Mouse (Mus musculus) heart, postnatal 0 days (tissue): ENCODE measurements at regions not wholly inside any gene's neighbourhood (a gene's known extent, or its start where the extent isn't known, plus 50 kb on each side); places are given as distances from the start of the nearest gene placed in this dataset.

ENCODE experiments used
- CTCF ChIP-seq: IDR thresholded peaks from 2 replicates; pipeline ENCODE4 v1.5.1; 2016; ENCODE audit warnings: antibody characterized with exemption, control low read depth, low read depth
- EP300 ChIP-seq: IDR thresholded peaks from 2 replicates; pipeline ENCODE4 v1.6.1; 2016; ENCODE audit warnings: antibody characterized with exemption, low read depth

- TF ChIP-seq CTCF (no peak), EP300 (no peak)
Observed at GRCm38 (mm10) chr1:186568076-186568475, 137.7 kb downstream of the Tgfb2 start.
